Mouse (Mus musculus): Measurements from ENCODE around the gene 5430419D17Rik.

DNA sequence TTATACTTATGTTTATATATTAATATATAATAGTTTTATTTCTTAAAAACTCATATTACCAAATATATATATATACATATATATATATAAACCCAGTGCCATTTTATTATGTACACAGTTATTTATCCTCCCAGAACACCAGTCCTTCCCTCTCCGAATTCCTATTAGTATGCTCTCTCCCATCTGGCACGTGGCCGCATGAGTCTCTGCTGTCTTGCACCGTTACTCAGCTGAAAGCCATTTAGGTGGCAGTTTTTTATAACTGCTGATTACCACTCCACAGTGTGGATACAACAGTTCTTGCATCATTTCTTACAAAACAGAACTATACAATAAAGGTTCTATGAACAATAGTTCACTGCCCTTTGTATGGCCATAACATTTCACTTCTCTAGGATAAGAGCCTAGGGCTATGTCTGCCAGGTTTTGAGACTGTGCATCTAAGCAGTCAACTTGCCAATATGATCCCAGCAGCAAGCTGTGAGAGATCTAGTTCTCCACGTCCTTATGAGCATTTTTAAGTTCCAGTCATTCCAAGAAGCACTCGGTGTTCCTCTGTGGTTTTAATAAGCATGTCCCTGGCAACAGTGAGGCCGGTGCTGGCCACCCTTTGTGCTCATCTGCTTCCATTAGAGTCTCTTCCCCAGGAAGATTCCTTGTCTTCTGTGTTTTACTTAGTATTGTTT lies 171.8 kb downstream of the 5430419D17Rik start:
- TF ChIP-seq CTCF (IDR thresholded peaks at IDR 0.05; ENCODE audit: borderline replicate concordance, extremely low read depth, insufficient read depth, insufficient read length) (no peak), POLR2A (IDR thresholded peaks at IDR 0.05; ENCODE audit: borderline replicate concordance, extremely low read depth, insufficient read depth, insufficient read length, poor library complexity, severe bottlenecking) (no peak)

Data from brain, embryonic 14.5 days (tissue).